Mouse (Mus musculus) heart, adult 2 months (tissue): ENCODE results near the gene Acss2.

Source experiments
- CTCF ChIP-seq: fragments of 200-600 bp; IDR thresholded peaks from 2 replicates; pipeline ENCODE4 v1.8.1; 2022; ENCODE audit warnings: antibody characterized with exemption, mild to moderate bottlenecking, moderate library complexity
- POLR2A ChIP-seq: fragments of 200-500 bp; IDR thresholded peaks from 2 replicates; pipeline ENCODE4 v1.6.1; 2011; ENCODE audit warnings: mild to moderate bottlenecking, low read depth, low read length, control low read depth; ENCODE audit not compliant: insufficient read depth

DNA sequence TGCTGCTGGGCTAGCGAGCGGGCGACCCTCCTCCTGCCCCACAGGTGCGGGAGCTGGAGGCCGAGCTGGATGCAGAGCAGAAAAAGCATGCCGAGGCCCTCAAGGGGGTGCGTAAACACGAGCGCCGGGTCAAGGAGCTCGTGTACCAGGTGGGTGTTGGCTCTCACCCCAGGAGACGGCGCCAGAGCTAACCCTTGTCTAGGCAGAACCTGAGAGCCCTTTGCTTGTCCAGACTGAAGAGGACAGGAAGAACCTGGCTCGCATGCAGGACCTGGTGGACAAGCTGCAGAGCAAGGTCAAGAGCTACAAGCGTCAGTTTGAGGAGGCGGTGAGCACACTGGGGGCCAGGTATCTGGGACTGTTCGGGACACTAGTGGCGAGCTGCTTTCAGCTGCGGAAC is 115.4 kb downstream of the Acss2 start:
- no peak for TF ChIP-seq POLR2A
- TF ChIP-seq CTCF, result no peak
